Mouse (Mus musculus): ENCODE measurements around the gene Cd302.

DNA sequence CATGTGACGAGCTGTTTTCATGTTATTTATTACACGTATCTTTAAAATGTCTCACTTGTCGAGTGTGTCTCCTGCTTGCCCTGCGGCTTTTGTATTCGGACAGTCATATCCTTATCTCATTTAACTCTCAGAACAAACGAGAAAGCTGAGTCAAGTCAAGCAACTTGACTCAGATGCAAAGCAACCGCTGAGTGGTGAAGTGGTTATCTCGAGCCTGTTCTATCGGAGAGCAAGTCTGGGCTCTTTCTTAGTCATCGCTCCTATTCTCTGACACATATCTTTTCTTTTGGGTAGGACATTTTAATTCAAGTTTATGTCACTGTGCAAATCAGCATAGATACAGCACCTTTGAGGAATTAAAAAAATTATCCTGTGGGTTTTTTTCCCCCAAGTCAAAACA lies 44.4 kb upstream of the Cd302 start:
- TF ChIP-seq CTCF (IDR thresholded peaks at IDR 0.05; ENCODE audit: borderline replicate concordance, insufficient read depth, low read depth, low read length) (no peak), POLR2A (IDR thresholded peaks at IDR 0.05; ENCODE audit: borderline replicate concordance, insufficient read depth, low read length) (no peak)

Measured in cerebellum, adult 2 months (tissue).